Mouse (Mus musculus): ENCODE measurements around the gene Disp2. TPM values are rescaled to one million over a fixed set of nuclear protein-coding genes. Genes with fewer than 3 reads are reported as not detected.
A peak's percentile ranks its signal among the peaks of the same experiment; 100 is the strongest.

Gene Disp2
- total and polyA plus RNA-seq, 3 experiments = 0.15 to 0.43 TPM; not detected in 1

DNA sequence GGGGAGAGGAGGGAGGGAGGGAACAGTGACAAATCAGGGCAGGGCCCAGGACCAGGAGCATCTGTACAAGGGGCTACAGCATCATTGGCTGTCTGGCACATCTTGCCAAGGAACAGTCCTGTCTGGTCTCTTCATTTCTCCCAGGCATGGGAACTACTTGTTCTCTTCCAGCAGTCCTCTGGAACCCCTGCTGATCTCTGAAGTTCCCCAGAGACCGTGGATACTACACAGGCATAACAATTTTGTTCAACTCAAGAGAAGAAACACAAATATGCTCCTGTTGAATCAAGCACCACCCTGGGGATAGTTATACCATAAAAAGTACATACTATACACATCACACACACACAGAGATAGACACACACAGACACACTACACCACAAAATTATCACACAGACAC lies 1.6 kb downstream of the Disp2 start:
- H3K27me3 ChIP-seq (ENCODE audit: control insufficient read depth in 1 of 2, insufficient read depth in 2 of 2, low read length in 2 of 2) = no peaks in the 10 kb centered on the region
- no peak overlapping the region for H3K9ac ChIP-seq (ENCODE audit: control insufficient read depth, low read depth, low read length, poor library complexity, severe bottlenecking)

GRCm38 (mm10) chr2:118782303-118782702 lies 2.8 kb downstream of the Disp2 start:
- Histone ChIP-seq H3K27me3 (ENCODE audit: control insufficient read depth in 1 of 2, insufficient read depth in 2 of 2, low read length in 2 of 2) (no peaks in the 10 kb centered on the region), H3K79me2 (ENCODE audit: control insufficient read depth, insufficient read depth, low read length, poor library complexity) (no peaks in the 10 kb centered on the region; the same call in 1 of the 2 replicates), H3K9me3 (replicated peaks; ENCODE audit: insufficient read depth, low read length) (no peaks in the 10 kb centered on the region), H3K36me3 (ENCODE audit: control insufficient read depth in 1 of 2, insufficient read depth in 2 of 2, low read length in 2 of 2) (peaks cover 0 to 32% of the 10 kb centered on the region in 2 experiments; a peak in 2 of 4 replicates), H3K27ac (ENCODE audit: control insufficient read depth, low read depth, low read length) (no peak overlapping the region), H3K4me1 (ENCODE audit: control insufficient read depth in 1 of 2, insufficient read depth in 2 of 2, low read length in 2 of 2) (peaks cover 21 to 56% of the 10 kb centered on the region in 2 experiments), H3K9ac (ENCODE audit: control insufficient read depth, low read depth, low read length, poor library complexity, severe bottlenecking) (no peak overlapping the region), H3K4me3 (ENCODE audit: control insufficient read depth in 1 of 2, insufficient read depth in 1 of 2, low read depth in 2 of 2, low read length in 2 of 2) (no peak overlapping the region)
- peak; percentile 62 for TF ChIP-seq USF1 (IDR thresholded peaks at IDR 0.05; ENCODE audit: low read depth, low read length)
- TF ChIP-seq ZNF384 (IDR thresholded peaks at IDR 0.05; ENCODE audit: low read depth, low read length) = no peak
- no peak for TF ChIP-seq CHD2 (IDR thresholded peaks at IDR 0.05; ENCODE audit: low read length)
- TF ChIP-seq TCF12 (IDR thresholded peaks at IDR 0.05; ENCODE audit: low read depth, low read length) = 0 out of 2 replicates have a peak, but pooled peaks have one; percentile 16
- TF ChIP-seq GATA1 (IDR thresholded peaks at IDR 0.05; ENCODE audit: low read depth, low read length) = peak; percentile 44
- TF ChIP-seq EP300 (IDR thresholded peaks at IDR 0.05; ENCODE audit: low read depth in 1 of 2, low read length in 2 of 2) = peak in 1 of 2 experiments; percentile 21; a peak in 1 of 4 replicates
- peak; percentile 86 for TF ChIP-seq RCOR1 (IDR thresholded peaks at IDR 0.05; ENCODE audit: low read depth, low read length)
- TF ChIP-seq CTCF (IDR thresholded peaks at IDR 0.05 in 2 of 3, conservative IDR thresholded peaks at IDR 0.05 in 1 of 3; ENCODE audit: control insufficient read depth in 1 of 3, insufficient read depth in 1 of 3, low read depth in 2 of 3, low read length in 3 of 3, poor library complexity in 1 of 3, severe bottlenecking in 1 of 3) = no peak
- TF ChIP-seq MYB (IDR thresholded peaks at IDR 0.05; ENCODE audit: low read depth, low read length) = no peak
- TF ChIP-seq SIN3A (IDR thresholded peaks at IDR 0.05; ENCODE audit: low read length) = 0 out of 2 replicates have a peak, but pooled peaks have one; percentile 45
- TF ChIP-seq ETS1 (IDR thresholded peaks at IDR 0.05; ENCODE audit: low read depth, low read length) = peak; percentile 89
- no peak for TF ChIP-seq BHLHE40 (IDR thresholded peaks at IDR 0.05; ENCODE audit: borderline replicate concordance, low read depth, low read length)
- DNase-seq (ENCODE audit: low read depth, low spot score) = no peak

More for the DNA sequence above, 1.6 kb downstream of the Disp2 start:
- no peaks in the 10 kb centered on the region for H3K9me3 ChIP-seq (replicated peaks; ENCODE audit: insufficient read depth, low read length)
- H3K79me2 ChIP-seq (ENCODE audit: control insufficient read depth, insufficient read depth, low read length, poor library complexity) = no peaks in the 10 kb centered on the region
- H3K27ac ChIP-seq (ENCODE audit: control insufficient read depth, low read depth, low read length) = no peak overlapping the region
- DNase-seq (ENCODE audit: low read depth, low spot score) = no peak
- TF ChIP-seq GATA1 (IDR thresholded peaks at IDR 0.05; ENCODE audit: low read depth, low read length) = no peak
- TF ChIP-seq ZMIZ1 (IDR thresholded peaks at IDR 0.05; ENCODE audit: low read depth, low read length) = no peak
- TF ChIP-seq MAFK (IDR thresholded peaks at IDR 0.05; ENCODE audit: borderline replicate concordance, low read depth, low read length) = no peak
- no peak for TF ChIP-seq ZNF384 (IDR thresholded peaks at IDR 0.05; ENCODE audit: low read depth, low read length)
- H3K36me3 ChIP-seq (ENCODE audit: control insufficient read depth in 1 of 2, insufficient read depth in 2 of 2, low read length in 2 of 2) = peaks cover 0 to 26% of the 10 kb centered on the region in 2 experiments; a peak in 2 of 4 replicates
- peaks cover 18 to 50% of the 10 kb centered on the region in 2 experiments for H3K4me1 ChIP-seq (ENCODE audit: control insufficient read depth in 1 of 2, insufficient read depth in 2 of 2, low read length in 2 of 2)
- no peak overlapping the region for H3K4me3 ChIP-seq (ENCODE audit: control insufficient read depth in 1 of 2, insufficient read depth in 1 of 2, low read depth in 2 of 2, low read length in 2 of 2)

DNA sequence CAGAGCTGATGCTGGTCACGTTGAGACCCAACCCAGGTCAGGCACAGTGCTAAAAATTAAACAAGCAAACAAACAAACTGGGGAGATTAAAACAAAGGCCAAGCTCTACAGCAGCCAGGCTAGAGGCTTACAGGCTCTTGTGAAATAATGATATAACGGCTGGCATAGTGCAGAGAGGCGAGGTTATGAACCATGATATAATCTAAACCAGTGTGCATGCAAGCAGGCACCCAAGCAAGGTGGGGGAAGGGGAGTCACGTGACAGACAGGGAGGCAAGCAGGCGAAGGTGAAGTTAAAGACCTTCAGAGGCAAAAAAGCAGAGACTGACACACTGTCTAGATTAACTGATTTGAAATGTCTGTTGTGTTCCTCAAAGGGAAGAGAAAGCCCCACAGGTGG lies 3.6 kb downstream of the Disp2 start:
- Histone ChIP-seq H3K27me3 (ENCODE audit: control insufficient read depth in 1 of 2, insufficient read depth in 2 of 2, low read length in 2 of 2) (no peaks in the 10 kb centered on the region), H3K4me1 (ENCODE audit: control insufficient read depth in 1 of 2, insufficient read depth in 2 of 2, low read length in 2 of 2) (peaks cover 19 to 49% of the 10 kb centered on the region in 2 experiments), H3K36me3 (ENCODE audit: control insufficient read depth in 1 of 2, insufficient read depth in 2 of 2, low read length in 2 of 2) (peaks cover 0 to 29% of the 10 kb centered on the region in 2 experiments; a peak in 2 of 4 replicates), H3K79me2 (ENCODE audit: control insufficient read depth, insufficient read depth, low read length, poor library complexity) (no peaks in the 10 kb centered on the region; the same call in 1 of the 2 replicates), H3K9me3 (replicated peaks; ENCODE audit: insufficient read depth, low read length) (no peaks in the 10 kb centered on the region), H3K27ac (ENCODE audit: control insufficient read depth, low read depth, low read length) (no peak overlapping the region), H3K9ac (ENCODE audit: control insufficient read depth, low read depth, low read length, poor library complexity, severe bottlenecking) (no peak overlapping the region), H3K4me3 (ENCODE audit: control insufficient read depth in 1 of 2, insufficient read depth in 1 of 2, low read depth in 2 of 2, low read length in 2 of 2) (no peak overlapping the region)
- TF ChIP-seq BHLHE40 (IDR thresholded peaks at IDR 0.05; ENCODE audit: borderline replicate concordance, low read depth, low read length) (peak; percentile 85), MEF2A (IDR thresholded peaks at IDR 0.05; ENCODE audit: extremely low read depth, insufficient replicate concordance, low read depth, low read length, poor library complexity, severe bottlenecking) (no peak), USF2 (IDR thresholded peaks at IDR 0.05; ENCODE audit: borderline replicate concordance in 1 of 2, insufficient read depth in 1 of 2, low read depth in 1 of 2, low read length in 2 of 2) (peak; percentile 35 to 73; a peak in 3 of 4 replicates), E2F4 (IDR thresholded peaks at IDR 0.05; ENCODE audit: borderline replicate concordance, low read depth, low read length) (no peak), SMC3 (IDR thresholded peaks at IDR 0.05; ENCODE audit: low read depth, low read length) (no peak), CHD2 (IDR thresholded peaks at IDR 0.05; ENCODE audit: low read length) (no peak), RAD21 (IDR thresholded peaks at IDR 0.05; ENCODE audit: low read depth, low read length) (no peak), TAL1 (IDR thresholded peaks at IDR 0.05; ENCODE audit: low read length) (no peak), POLR2AphosphoS5 (IDR thresholded peaks at IDR 0.05; ENCODE audit: borderline replicate concordance, low read depth, low read length) (no peak), GATA1 (IDR thresholded peaks at IDR 0.05; ENCODE audit: low read depth, low read length) (0 out of 2 replicates have a peak, but pooled peaks have one; percentile 9), TCF12 (IDR thresholded peaks at IDR 0.05; ENCODE audit: low read depth, low read length) (peak; percentile 11; the same call in 1 of the 2 replicates), ETS1 (IDR thresholded peaks at IDR 0.05; ENCODE audit: low read depth, low read length) (peak; percentile 47), ELF1 (IDR thresholded peaks at IDR 0.05; ENCODE audit: low read depth, low read length) (no peak), SIN3A (IDR thresholded peaks at IDR 0.05; ENCODE audit: low read length) (no peak; the same call in 1 of the 2 replicates), USF1 (IDR thresholded peaks at IDR 0.05; ENCODE audit: low read depth, low read length) (peak; percentile 95), TBP (IDR thresholded peaks at IDR 0.05; ENCODE audit: low read depth, low read length) (no peak)
- peak; percentile 49 for DNase-seq (ENCODE audit: low read depth, low spot score)

Measured in MEL (cell line).